Mouse (Mus musculus) liver, adult 2 months (tissue): ENCODE data around the gene Engase. TPM values are rescaled to one million over a fixed set of nuclear protein-coding genes. Genes with fewer than 3 reads are reported as not detected.
A peak's percentile ranks its signal among the peaks of the same experiment; 100 is the strongest.

ENCODE experiments used
- DNase-seq: peaks from one replicate; pipeline ENCODE4 v3.0.0-alpha.2; 2011; ENCODE audit warnings: low read depth, low spot score; ENCODE audit errors: extremely low read depth
- H3K27ac ChIP-seq: fragments of 200-500 bp; replicated peaks from 2 replicates; pipeline ENCODE4 v1.5.1; 2012; ENCODE audit warnings: low read depth, mild to moderate bottlenecking, control low read depth, inconsistent platforms, low read length; ENCODE audit not compliant: insufficient read depth
- H3K27me3 ChIP-seq: fragments of 200-500 bp; 2 replicates; pipeline ENCODE4 v1.6.1; 2012; ENCODE audit warnings: mild to moderate bottlenecking, moderate library complexity, low read length, inconsistent platforms; ENCODE audit not compliant: control insufficient read depth, insufficient read depth
- H3K36me3 ChIP-seq: fragments of 200-500 bp; 2 replicates; pipeline ENCODE4 v1.6.1; 2012; ENCODE audit warnings: low read length, inconsistent platforms; ENCODE audit not compliant: control insufficient read depth, insufficient read depth
- H3K4me1 ChIP-seq: fragments of 200-500 bp; 2 replicates; pipeline ENCODE4 v1.6.1; 2011; ENCODE audit warnings: low read length; ENCODE audit not compliant: control insufficient read depth, insufficient read depth
- H3K4me3 ChIP-seq: fragments of 200-500 bp; 2 replicates; pipeline ENCODE4 v1.5.1; 2011; ENCODE audit warnings: low read depth, mild to moderate bottlenecking, control low read depth, low read length, moderate library complexity; ENCODE audit not compliant: insufficient read depth
- H3K79me2 ChIP-seq: fragments of 200-500 bp; 2 replicates; pipeline ENCODE4 v1.6.1; 2012; ENCODE audit warnings: inconsistent platforms, mild to moderate bottlenecking, low read length, moderate library complexity; ENCODE audit not compliant: control insufficient read depth, insufficient read depth
- H3K9ac ChIP-seq: fragments of 200-500 bp; 2 replicates; pipeline ENCODE4 v1.6.1; 2012; ENCODE audit warnings: low read depth, mild to moderate bottlenecking, control low read depth, inconsistent platforms, low read length
- CTCF ChIP-seq: fragments of 200-500 bp; IDR thresholded peaks from 2 replicates; pipeline ENCODE4 v1.5.1; 2011; ENCODE audit warnings: low read depth, low read length, control low read depth
- POLR2A ChIP-seq: fragments of 200-500 bp; IDR thresholded peaks from 2 replicates; pipeline ENCODE4 v1.6.1; 2011; ENCODE audit warnings: low read length, control low read depth; ENCODE audit not compliant: insufficient read depth; ENCODE audit errors: extremely low read depth
- WGBS: fragments of 180-500 bp; shearing (Covaris S2); methylation state at CpG from one replicate; pipeline ENCODE4 v1.1.7; 2018; 5-methylcytosine and 5-hydroxymethylcytosine counted together
- polyA plus RNA-seq: library from polyadenylated mRNA; depleted of rRNA; stranded (reverse); fragments of >200 nt; gene quantifications from 2 replicates; pipeline ENCODE4 v1.2.3, GENCODE M21; 2012
- total RNA-seq: library from RNA; depleted of rRNA; stranded (reverse); fragments of >200 nt; gene quantifications from 2 replicates; pipeline ENCODE4 v1.2.3, GENCODE M21; 2014

Gene Engase
- total and polyA plus RNA-seq, 2 experiments, result 3.0 to 8.3 TPM

GRCm38 (mm10) chr11:118488907-118489270 lies 12.3 kb downstream of the Engase start:
- TF ChIP-seq CTCF, result no peak
- TF ChIP-seq POLR2A, result no peak

GRCm38 (mm10) chr11:118490566-118491218 lies 14.1 kb downstream of the Engase start:
- TF ChIP-seq POLR2A, result no peak
- TF ChIP-seq CTCF, result peak; percentile 91
- WGBS, result 27% methylated on average over 22 of the region's 22 CpGs
- DNase-seq, result no peak
- no peaks in the 10 kb centered on the region for H3K27me3 ChIP-seq
- H3K4me3 ChIP-seq, result no peak overlapping the region
- no peak overlapping the region for H3K9ac ChIP-seq
- H3K36me3 ChIP-seq, result peaks cover 1% of the 10 kb centered on the region; the same call in 1 of the 2 replicates
- no peaks in the 10 kb centered on the region for H3K79me2 ChIP-seq
- no peaks in the 10 kb centered on the region for H3K4me1 ChIP-seq
- no peak overlapping the region for H3K27ac ChIP-seq

More at GRCm38 (mm10) chr11:118488907-118489270, 12.3 kb downstream of the Engase start:
- Histone ChIP-seq H3K36me3 (peaks cover 2% of the 10 kb centered on the region), H3K79me2 (no peaks in the 10 kb centered on the region), H3K27me3 (no peaks in the 10 kb centered on the region), H3K4me1 (no peaks in the 10 kb centered on the region), H3K27ac (no peak overlapping the region), H3K9ac (no peak overlapping the region), H3K4me3 (no peak overlapping the region)
- 90% methylated on average over 12 of the region's 12 CpGs for WGBS
- DNase-seq, result no peak

GRCm38 (mm10) chr11:118491230-118491629 lies 14.6 kb downstream of the Engase start:
- 83% methylated on average over 7 of the region's 7 CpGs for WGBS
- H3K9ac ChIP-seq, result no peak overlapping the region
- DNase-seq, result no peak
- H3K27me3 ChIP-seq, result no peaks in the 10 kb centered on the region
- H3K36me3 ChIP-seq, result peaks cover 1% of the 10 kb centered on the region; the same call in 1 of the 2 replicates
- H3K4me1 ChIP-seq, result no peaks in the 10 kb centered on the region
- no peak overlapping the region for H3K27ac ChIP-seq
- H3K79me2 ChIP-seq, result no peaks in the 10 kb centered on the region
- H3K4me3 ChIP-seq, result no peak overlapping the region
- TF ChIP-seq CTCF, result no peak
- TF ChIP-seq POLR2A, result no peak

DNA sequence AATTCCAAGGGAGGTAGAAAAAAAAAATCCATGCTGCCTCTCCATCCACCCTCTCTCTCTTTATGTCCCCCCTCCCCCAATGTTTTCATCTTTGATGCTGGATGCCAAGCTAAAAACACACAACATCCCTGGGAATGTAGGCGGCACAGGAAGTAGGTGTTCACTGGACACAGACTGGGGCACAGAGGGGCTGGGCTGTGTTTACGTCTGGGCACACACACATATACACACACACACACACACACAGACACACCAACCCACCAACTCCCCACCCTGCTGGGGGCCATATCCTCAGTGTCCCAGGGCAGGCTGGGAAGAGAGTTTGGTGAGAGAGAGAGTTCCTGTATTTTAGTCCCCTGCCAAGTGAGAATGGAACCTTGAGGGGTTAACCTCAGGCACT lies 16.8 kb downstream of the Engase start:
- no peak for DNase-seq
- H3K27ac ChIP-seq, result peak overlapping the region; percentile 58
- H3K36me3 ChIP-seq, result no peaks in the 10 kb centered on the region
- H3K9ac ChIP-seq, result peak overlapping the region; percentile 38
- H3K4me3 ChIP-seq, result peak overlapping the region; percentile 39
- no peaks in the 10 kb centered on the region for H3K4me1 ChIP-seq
- TF ChIP-seq CTCF, result no peak
- no peak for TF ChIP-seq POLR2A
- 61% methylated on average over 2 of the region's 2 CpGs for WGBS
- H3K27me3 ChIP-seq, result no peaks in the 10 kb centered on the region
- H3K79me2 ChIP-seq, result no peaks in the 10 kb centered on the region

DNA sequence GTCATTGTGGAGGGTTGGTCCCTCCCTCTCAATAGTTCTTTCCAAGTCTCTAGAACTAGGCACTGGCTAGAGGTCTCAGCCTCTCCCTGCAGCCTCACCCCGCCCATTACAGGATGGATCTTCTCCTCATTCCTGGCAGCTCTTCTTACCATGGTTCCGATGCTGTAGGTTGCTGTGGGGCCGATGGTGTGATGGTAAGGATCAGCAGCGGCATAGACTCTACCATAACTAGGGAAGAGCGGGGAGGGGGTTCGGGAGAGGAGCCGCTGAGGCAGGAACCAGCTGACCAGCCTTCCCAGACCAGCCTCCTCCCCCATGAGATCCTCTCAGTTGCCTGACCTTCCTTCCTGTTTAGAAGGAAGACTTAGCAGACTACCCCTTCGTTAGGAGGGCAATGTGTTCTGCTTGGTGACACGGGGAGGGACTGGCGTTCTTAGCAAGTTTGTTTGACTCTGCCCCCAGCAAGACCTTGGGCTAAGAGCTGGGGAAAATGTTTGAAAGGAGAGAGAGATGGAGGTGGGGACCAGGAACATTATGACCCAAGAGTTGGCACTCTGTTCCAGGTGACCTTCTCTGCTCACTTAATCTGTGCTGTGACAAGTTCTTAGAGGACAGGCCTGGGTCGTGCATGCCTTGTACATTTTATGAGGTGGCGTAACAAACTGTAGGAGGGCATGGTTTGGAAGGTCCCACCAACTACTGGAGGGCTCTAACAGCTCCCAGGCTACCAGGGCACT lies 17.5 kb downstream of the Engase start:
- 62% methylated on average over 12 of the region's 12 CpGs for WGBS
- Histone ChIP-seq H3K27ac (peak overlapping the region; percentile 58), H3K9ac (peak overlapping the region; percentile 15; the same call in 1 of the 2 replicates), H3K4me3 (peak overlapping the region; percentile 39), H3K36me3 (no peaks in the 10 kb centered on the region), H3K79me2 (no peaks in the 10 kb centered on the region), H3K4me1 (no peaks in the 10 kb centered on the region), H3K27me3 (no peaks in the 10 kb centered on the region)
- DNase-seq, result peak; percentile 25
- TF ChIP-seq POLR2A (no peak), CTCF (no peak)

GRCm38 (mm10) chr11:118495065-118495464 lies 18.4 kb downstream of the Engase start:
- no peaks in the 10 kb centered on the region for H3K4me1 ChIP-seq
- H3K27ac ChIP-seq, result no peak overlapping the region
- H3K36me3 ChIP-seq, result no peaks in the 10 kb centered on the region
- no peak for TF ChIP-seq CTCF
- TF ChIP-seq POLR2A, result no peak
- H3K27me3 ChIP-seq, result no peaks in the 10 kb centered on the region
- no peak for DNase-seq
- no peak overlapping the region for H3K4me3 ChIP-seq
- H3K79me2 ChIP-seq, result no peaks in the 10 kb centered on the region
- 51% methylated on average over 5 of the region's 5 CpGs for WGBS
- no peak overlapping the region for H3K9ac ChIP-seq
